Mouse (Mus musculus) C3H10T1/2 (cell line): Measurements from ENCODE around the gene Gstm1. TPM values are rescaled to one million over a fixed set of nuclear protein-coding genes. Genes with fewer than 3 reads are reported as not detected.

Experiments used
- polyA plus RNA-seq, 2 experiments: library from polyadenylated mRNA; unstranded; fragments of >200 nt; fragmentation: generic; extraction: Trizol; gene quantifications; one replicate each; pipeline ENCODE4 v1.2.1; 2012; ENCODE audit warnings: missing spikeins in 2 of 2

The Gstm1 gene
- polyA plus RNA-seq, result 100 to 1,000 TPM; 317 to 499 TPM

DNA sequence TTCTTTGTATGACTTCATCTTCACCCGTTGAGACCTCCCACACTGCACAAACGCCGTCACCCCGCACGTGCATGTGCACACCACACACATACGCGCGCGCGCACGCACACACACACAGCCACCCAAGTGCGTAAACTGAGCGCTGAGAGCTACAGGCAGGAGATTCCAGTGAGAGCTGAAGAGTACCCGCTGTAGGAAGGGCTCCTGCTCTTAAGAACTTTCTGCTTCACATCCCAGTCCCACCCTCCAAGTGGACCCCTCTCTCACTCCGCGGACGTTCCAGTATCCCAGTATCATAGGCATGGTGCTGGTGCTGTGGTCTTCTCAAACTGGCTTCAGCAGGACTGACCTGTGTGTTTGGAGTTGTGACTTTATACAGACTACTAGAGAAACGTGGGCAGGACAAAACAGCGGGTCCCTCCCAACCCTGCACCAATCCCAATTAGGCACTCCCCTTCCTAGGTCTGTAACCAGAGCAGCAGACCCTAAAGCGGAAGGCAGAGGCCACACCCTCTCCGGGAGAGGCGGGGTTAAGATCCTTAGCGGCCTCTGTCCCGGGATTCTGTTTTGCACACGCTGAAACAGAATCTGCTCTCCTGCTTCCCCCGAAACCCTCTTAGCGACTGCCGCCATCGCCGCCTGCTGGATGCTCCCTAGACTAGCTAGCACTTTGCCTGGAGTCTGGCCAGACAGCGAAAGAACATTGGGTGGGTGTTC lies at the start of gene Gstm1:
Gene Gstm1, minus strand, starts transcription at position 501 of the 717 bp plus-strand sequence.

GRCm38 (mm10) chr3:108044394-108045140 lies 26.8 kb upstream of the Gstm1 start, which contains the start of gene Gstm4:
Gene Gstm4 (minus strand): TSS chr3:108044894.

DNA sequence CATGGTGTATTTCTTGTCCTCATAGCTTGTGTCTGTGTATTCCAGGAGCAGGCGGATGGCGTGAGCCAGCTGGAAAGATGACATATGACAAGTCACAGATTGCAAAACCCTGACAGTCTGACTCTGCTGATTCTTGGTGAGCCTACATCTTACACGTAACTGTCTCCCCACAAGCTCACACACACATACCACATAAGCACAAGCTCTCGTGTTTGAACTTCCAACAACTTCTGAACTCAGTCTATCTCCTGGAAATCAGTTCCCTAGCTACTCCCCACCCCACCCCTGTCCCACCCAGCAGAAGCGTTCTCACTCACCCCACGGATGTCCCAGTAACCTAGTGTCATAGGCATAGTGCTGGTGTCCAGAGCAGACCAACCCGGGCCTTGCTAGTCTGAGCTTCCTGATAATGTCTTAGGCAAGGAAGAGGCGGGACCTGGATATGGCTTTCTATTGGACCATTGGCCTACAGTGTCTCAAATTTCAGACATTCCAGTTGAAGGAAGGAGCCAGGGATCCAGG lies 31.7 kb downstream of the Gstm1 start, which contains the start of gene Gstm2:
Gene Gstm2, minus strand, starts transcription at position 413 of the 522 bp plus-strand sequence.

GRCm38 (mm10) chr3:107968724-107969395 lies 48.9 kb downstream of the Gstm1 start, which contains the start of gene Gstm3:
Gene Gstm3 (minus strand): TSS chr3:107969283.

Other genes with a start within 250 kb of the Gstm1 start
- not detected for gene Eps8l3, start 140.7 kb downstream of the Gstm1 start, polyA plus RNA-seq
- 100 to 1,000 TPM in 1 of 2 experiments, 10 to 100 TPM in 1; 27.3 to 117 TPM for gene Gstm5, start 122.2 kb downstream of the Gstm1 start, polyA plus RNA-seq
- 1 to 10 TPM in 1 of 2 experiments, under 1 TPM in 1; 0.67 to 4.2 TPM for gene Gstm7, start 86.2 kb downstream of the Gstm1 start, polyA plus RNA-seq
- under 1 TPM; 0.15 to 0.59 TPM for gene Gstm6, start 74.2 kb downstream of the Gstm1 start, polyA plus RNA-seq
- gene Gstm3, start 48.7 kb downstream of the Gstm1 start, polyA plus RNA-seq, result under 1 TPM; 0.02 to 0.06 TPM
- 100 to 1,000 TPM in 1 of 2 experiments, 10 to 100 TPM in 1; 74.5 to 252 TPM for gene Gstm2, start 31.5 kb downstream of the Gstm1 start, polyA plus RNA-seq
- gene Gstm4, start 26.9 kb upstream of the Gstm1 start, polyA plus RNA-seq, result under 1 TPM; 0.15 to 0.91 TPM
- 10 to 100 TPM; 19.0 to 51.7 TPM for gene Ampd2, start 68.7 kb upstream of the Gstm1 start, polyA plus RNA-seq
- gene Gnat2, start 74.8 kb upstream of the Gstm1 start, polyA plus RNA-seq, result 1 to 10 TPM in 1 of 2 experiments, under 1 TPM in 1; 0.49 to 2.2 TPM
- gene Gnai3, start 128.2 kb upstream of the Gstm1 start, polyA plus RNA-seq, result 10 to 100 TPM in 1 of 2 experiments, 1 to 10 TPM in 1; 1.1 to 19.6 TPM
- under 1 TPM in 1 of 2 experiments, not detected in 1; 0.15 TPM for gene Gpr61, start 136.9 kb upstream of the Gstm1 start, polyA plus RNA-seq
- gene Amigo1, start 168.4 kb upstream of the Gstm1 start, polyA plus RNA-seq, result under 1 TPM; 0.33 to 0.92 TPM
- 1 to 10 TPM in 1 of 2 experiments, under 1 TPM in 1; 0.49 to 3.1 TPM for gene Cyb561d1, start 183.2 kb upstream of the Gstm1 start, polyA plus RNA-seq
- 1 to 10 TPM; 3.1 to 9.9 TPM for gene Atxn7l2, start 193.0 kb upstream of the Gstm1 start, polyA plus RNA-seq
- gene Sypl2, start 208.7 kb upstream of the Gstm1 start, polyA plus RNA-seq, result not detected
- gene Psma5, start 239.0 kb upstream of the Gstm1 start, polyA plus RNA-seq, result 100 to 1,000 TPM; 122 to 173 TPM